8 mouse cellular contexts compared by ENCODE assay signal in the genomic region with DNA sequence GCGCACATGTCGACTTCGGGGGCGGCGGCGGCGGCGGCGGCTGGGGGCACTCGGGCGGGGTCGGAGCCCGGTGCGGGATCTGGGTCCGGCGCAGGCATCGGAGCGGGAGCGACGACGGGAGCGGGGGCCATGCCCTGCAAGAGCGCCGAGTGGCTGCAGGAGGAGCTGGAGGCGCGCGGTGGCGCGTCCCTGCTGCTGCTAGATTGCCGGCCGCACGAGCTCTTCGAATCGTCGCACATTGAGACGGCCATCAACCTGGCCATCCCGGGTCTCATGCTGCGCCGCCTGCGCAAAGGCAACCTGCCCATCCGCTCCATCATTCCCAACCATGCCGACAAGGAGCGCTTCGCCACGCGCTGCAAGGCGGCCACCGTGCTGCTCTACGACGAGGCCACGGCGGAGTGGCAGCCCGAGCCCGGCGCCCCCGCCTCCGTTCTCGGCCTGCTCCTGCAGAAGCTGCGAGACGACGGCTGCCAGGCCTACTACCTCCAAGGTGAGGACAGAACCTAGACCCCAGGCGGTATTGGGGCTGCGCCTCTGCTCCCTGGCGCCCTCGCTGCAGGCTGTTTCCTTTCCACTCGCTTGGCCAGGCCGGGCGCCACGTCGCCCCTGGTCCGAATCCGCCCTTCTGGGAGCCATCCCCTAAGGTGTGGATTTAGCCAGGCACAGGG. TPM values are rescaled to one million over a fixed set of nuclear protein-coding genes. Genes with fewer than 3 reads are reported as not detected.
A peak's percentile ranks its signal among the peaks of the same experiment; 100 is the strongest.
DNase-seq lines count a peak whose midpoint lies in the region; ATAC-seq and TF ChIP-seq lines count a peak whose summit lies in the region.

No protein-coding gene starts in this region.

- TF ChIP-seq CTCF in bone marrow macrophage, adult 2 months (IDR thresholded peaks at IDR 0.05; ENCODE audit: low read depth, low read length) = no peak

- H3K4me3 ChIP-seq in bone marrow macrophage, adult 2 months (ENCODE audit: insufficient read depth, low read length) = peak overlapping the region; percentile 85
- H3K4me3 ChIP-seq in forebrain, embryonic 10.5 days = peak overlapping the region; percentile 93
- peak overlapping the region; percentile 89 for H3K4me3 ChIP-seq in hindbrain, embryonic 14.5 days (replicated peaks; ENCODE audit: low read length)

- peaks cover 17% of the 10 kb centered on the region for H3K27me3 ChIP-seq in forebrain, embryonic 10.5 days (ENCODE audit: poor library complexity, severe bottlenecking)
- H3K27me3 ChIP-seq in hindbrain, embryonic 14.5 days (ENCODE audit: control insufficient read depth, insufficient read depth, low read length) = no peaks in the 10 kb centered on the region

- intact Hi-C loops in heart, postnatal 25 days (cut with DNase I) = loop anchor here (2.0 to 5.0 kb wide), 2 partner anchors 38 to 108 kb away; partner anchors contain the start of genes Parp3 and Rrp9

- peak; percentile 15; the same call in 1 of the 2 replicates for ATAC-seq in hindbrain, embryonic 14.5 days (ENCODE audit: low FRiP score)

- DNase-seq in heart, adult 11 months = peak; percentile 96
- no peak for DNase-seq in heart, postnatal 25 days (ENCODE audit: low spot score)
- peak; percentile 71 for DNase-seq in forebrain, embryonic 10.5 days (ENCODE audit: extremely low spot score, low spot score)
- DNase-seq in hindbrain, embryonic 14.5 days (ENCODE audit: low spot score) = peak; percentile 62
- DNase-seq in liver = peak; percentile 65
- DNase-seq in naive thymus-derived CD4-positive, alpha-beta T cell, adult 2 months (ENCODE audit: low read depth) = peak; percentile 75
- peak; percentile 60 for DNase-seq in testis, postnatal 14 days (ENCODE audit: low spot score)

- H3K36me3 ChIP-seq in forebrain, embryonic 10.5 days (replicated peaks) = peaks cover 38% of the 10 kb centered on the region
- H3K36me3 ChIP-seq in hindbrain, embryonic 14.5 days (replicated peaks; ENCODE audit: control insufficient read depth, insufficient read depth) = peaks cover 30% of the 10 kb centered on the region

- no peaks in the 10 kb centered on the region for H3K9me3 ChIP-seq in forebrain, embryonic 10.5 days
- H3K9me3 ChIP-seq in hindbrain, embryonic 14.5 days (ENCODE audit: control insufficient read depth, low read length) = no peaks in the 10 kb centered on the region

- under 1% methylated on average over 72 of the region's 72 CpGs for WGBS in forebrain, embryonic 10.5 days
- WGBS in hindbrain, embryonic 14.5 days = under 1% methylated on average over 66 of the region's 72 CpGs

- H3K9ac ChIP-seq in hindbrain, embryonic 14.5 days = peak overlapping the region; percentile 96

- H3K4me2 ChIP-seq in hindbrain, embryonic 14.5 days (replicated peaks) = peak overlapping the region; percentile 93

- no peak for TF ChIP-seq POLR2A in bone marrow macrophage, adult 2 months (IDR thresholded peaks at IDR 0.05; ENCODE audit: borderline replicate concordance, low read depth, low read length)

- H3K4me1 ChIP-seq in bone marrow macrophage, adult 2 months (ENCODE audit: control insufficient read depth, insufficient read depth, low read length) = peaks cover 38% of the 10 kb centered on the region
- H3K4me1 ChIP-seq in forebrain, embryonic 10.5 days = peaks cover 85% of the 10 kb centered on the region
- H3K4me1 ChIP-seq in hindbrain, embryonic 14.5 days (replicated peaks; ENCODE audit: control insufficient read depth, insufficient read depth, low read length) = peaks cover 30% of the 10 kb centered on the region

- H3K27ac ChIP-seq in bone marrow macrophage, adult 2 months (ENCODE audit: insufficient read depth, low read depth, low read length) = peak overlapping the region; percentile 84
- H3K27ac ChIP-seq in forebrain, embryonic 10.5 days = peak overlapping the region; percentile 97
- H3K27ac ChIP-seq in hindbrain, embryonic 14.5 days = peak overlapping the region; percentile 96

RNA-seq across cellular contexts. Expression of gene Dusp7, which starts 0.5 kb away (rescaled TPM):
- total RNA-seq in heart, postnatal 25 days (2021) = 10 to 100 TPM; 43.6 to 67.0 TPM
- 122 and 129 TPM in 2 replicates for polyA plus RNA-seq in bone marrow macrophage, adult 2 months (2012; ENCODE audit: insufficient read depth, insufficient read length, missing spikeins)
- 17.6 and 18.9 TPM in 2 replicates for polyA plus RNA-seq in forebrain, embryonic 10.5 days (2016; fragmentation: Nextera tagmentation; extraction: Ambion mirVana)
- 17.9 and 19.3 TPM in 2 replicates for polyA plus RNA-seq in hindbrain, embryonic 14.5 days (2014; fragmentation: Nextera tagmentation; extraction: Ambion mirVana)
